Mouse (Mus musculus): Measurements from ENCODE around the gene Ift22. TPM values are rescaled to one million over a fixed set of nuclear protein-coding genes. Genes with fewer than 3 reads are reported as not detected.
A peak's percentile ranks its signal among the peaks of the same experiment; 100 is the strongest.

Gene Ift22
- polyA plus RNA-seq, 1 experiment from 2014 or later, result 60.4 TPM

- ATAC-seq (ENCODE audit: low FRiP score, low read depth), result no peak
- 93% methylated on average over 8 of the region's 8 CpGs for WGBS
- Histone ChIP-seq H3K4me1 (peaks cover 6% of the 10 kb centered on the region), H3K27me3 (no peaks in the 10 kb centered on the region), H3K4me2 (replicated peaks) (no peak overlapping the region), H3K27ac (no peak overlapping the region), H3K36me3 (peaks cover 13% of the 10 kb centered on the region), H3K9ac (no peak overlapping the region), H3K9me3 (no peaks in the 10 kb centered on the region), H3K4me3 (no peak overlapping the region)
These were observed 9.8 kb downstream of the Ift22 start for GRCm38 (mm10) chr5:136917613-136918242.

GRCm38 (mm10) chr5:136918655-136919472, 10.9 kb downstream of the Ift22 start:
- Histone ChIP-seq H3K9me3 (no peaks in the 10 kb centered on the region), H3K4me2 (replicated peaks) (peak overlapping the region; percentile 76), H3K4me3 (peak overlapping the region; percentile 60), H3K27ac (0 out of 2 replicates have a peak overlapping the region, but pooled peaks have one; percentile 2), H3K36me3 (peaks cover 2% of the 10 kb centered on the region; the same call in 1 of the 2 replicates), H3K4me1 (peaks cover 6% of the 10 kb centered on the region), H3K27me3 (no peaks in the 10 kb centered on the region), H3K9ac (peak overlapping the region; percentile 74)
- WGBS, result 2% methylated on average over 38 of the region's 38 CpGs
- ATAC-seq (ENCODE audit: low FRiP score, low read depth), result peak; percentile 89

GRCm38 (mm10) chr5:136919546-136920301, 11.8 kb downstream of the Ift22 start:
- peak overlapping the region; percentile 74 for H3K9ac ChIP-seq
- no peaks in the 10 kb centered on the region for H3K36me3 ChIP-seq
- H3K27ac ChIP-seq, result no peak overlapping the region
- no peak for ATAC-seq (ENCODE audit: low FRiP score, low read depth)
- peaks cover 6% of the 10 kb centered on the region for H3K4me1 ChIP-seq
- H3K9me3 ChIP-seq, result no peaks in the 10 kb centered on the region
- H3K27me3 ChIP-seq, result no peaks in the 10 kb centered on the region
- peak overlapping the region; percentile 60 for H3K4me3 ChIP-seq
- 21% methylated on average over 18 of the region's 18 CpGs for WGBS
- H3K4me2 ChIP-seq (replicated peaks), result peak overlapping the region; percentile 76

GRCm38 (mm10) chr5:136922830-136923229, 14.9 kb downstream of the Ift22 start:
- peaks cover 6% of the 10 kb centered on the region for H3K4me1 ChIP-seq
- H3K4me3 ChIP-seq, result no peak overlapping the region
- no peaks in the 10 kb centered on the region for H3K27me3 ChIP-seq
- no peak overlapping the region for H3K4me2 ChIP-seq (replicated peaks)
- no peak overlapping the region for H3K9ac ChIP-seq
- ATAC-seq (ENCODE audit: low FRiP score, low read depth), result no peak
- H3K36me3 ChIP-seq, result peaks cover 15% of the 10 kb centered on the region
- no peaks in the 10 kb centered on the region for H3K9me3 ChIP-seq
- H3K27ac ChIP-seq, result no peak overlapping the region
- 87% methylated on average over 9 of the region's 9 CpGs for WGBS

- no peak for ATAC-seq (ENCODE audit: low FRiP score, low read depth)
- no peaks in the 10 kb centered on the region for H3K9me3 ChIP-seq
- H3K36me3 ChIP-seq, result peaks cover 15% of the 10 kb centered on the region
- no peaks in the 10 kb centered on the region for H3K27me3 ChIP-seq
- H3K4me3 ChIP-seq, result no peak overlapping the region
- no peak overlapping the region for H3K9ac ChIP-seq
- 63% methylated on average over 7 of the region's 7 CpGs for WGBS
- no peak overlapping the region for H3K27ac ChIP-seq
- peaks cover 6% of the 10 kb centered on the region for H3K4me1 ChIP-seq
- no peak overlapping the region for H3K4me2 ChIP-seq (replicated peaks)
These were observed 16.0 kb downstream of the Ift22 start for GRCm38 (mm10) chr5:136923751-136924478.

- 20% methylated on average over 4 of the region's 4 CpGs for WGBS
- ATAC-seq (ENCODE audit: low FRiP score, low read depth), result peak; percentile 69
- no peaks in the 10 kb centered on the region for H3K27me3 ChIP-seq
- H3K4me2 ChIP-seq (replicated peaks), result no peak overlapping the region
- H3K4me3 ChIP-seq, result no peak overlapping the region
- peaks cover 18% of the 10 kb centered on the region for H3K36me3 ChIP-seq
- H3K27ac ChIP-seq, result no peak overlapping the region
- H3K9ac ChIP-seq, result peak overlapping the region; percentile 39
- no peaks in the 10 kb centered on the region for H3K9me3 ChIP-seq
- peaks cover 4% of the 10 kb centered on the region; the same call in 1 of the 2 replicates for H3K4me1 ChIP-seq
These were observed 21.1 kb downstream of the Ift22 start for GRCm38 (mm10) chr5:136929073-136929472.

- no peak for ATAC-seq (ENCODE audit: low FRiP score, low read depth)
- H3K4me1 ChIP-seq, result peaks cover 4% of the 10 kb centered on the region; the same call in 1 of the 2 replicates
- no peaks in the 10 kb centered on the region for H3K27me3 ChIP-seq
- WGBS, result 85% methylated on average over 14 of the region's 14 CpGs
- no peak overlapping the region for H3K4me2 ChIP-seq (replicated peaks)
- H3K36me3 ChIP-seq, result peaks cover 4% of the 10 kb centered on the region
- no peak overlapping the region for H3K4me3 ChIP-seq
- H3K9ac ChIP-seq, result no peak overlapping the region
- no peak overlapping the region for H3K27ac ChIP-seq
- no peaks in the 10 kb centered on the region for H3K9me3 ChIP-seq
These were observed 23.9 kb downstream of the Ift22 start for GRCm38 (mm10) chr5:136931896-136932295.

- H3K9ac ChIP-seq, result no peak overlapping the region
- WGBS, result 80% methylated on average over 5 of the region's 5 CpGs
- H3K36me3 ChIP-seq, result peaks cover 3% of the 10 kb centered on the region; the same call in 1 of the 2 replicates
- no peak overlapping the region for H3K4me2 ChIP-seq (replicated peaks)
- no peak for ATAC-seq (ENCODE audit: low FRiP score, low read depth)
- no peak overlapping the region for H3K4me3 ChIP-seq
- peaks cover 4% of the 10 kb centered on the region; the same call in 1 of the 2 replicates for H3K4me1 ChIP-seq
- no peak overlapping the region for H3K27ac ChIP-seq
- no peaks in the 10 kb centered on the region for H3K27me3 ChIP-seq
- H3K9me3 ChIP-seq, result no peaks in the 10 kb centered on the region
These were observed 25.0 kb downstream of the Ift22 start for GRCm38 (mm10) chr5:136932956-136933355.

- H3K4me1 ChIP-seq, result peaks cover 4% of the 10 kb centered on the region; the same call in 1 of the 2 replicates
- peaks cover 3% of the 10 kb centered on the region; the same call in 1 of the 2 replicates for H3K36me3 ChIP-seq
- ATAC-seq (ENCODE audit: low FRiP score, low read depth), result no peak
- WGBS, result 89% methylated on average over 6 of the region's 6 CpGs
- no peak overlapping the region for H3K4me3 ChIP-seq
- no peaks in the 10 kb centered on the region for H3K9me3 ChIP-seq
- no peaks in the 10 kb centered on the region for H3K27me3 ChIP-seq
- H3K4me2 ChIP-seq (replicated peaks), result no peak overlapping the region
- no peak overlapping the region for H3K9ac ChIP-seq
- no peak overlapping the region for H3K27ac ChIP-seq
These were observed 26.0 kb downstream of the Ift22 start for GRCm38 (mm10) chr5:136933930-136934329.

- no peak for ATAC-seq (ENCODE audit: low FRiP score, low read depth)
- H3K9me3 ChIP-seq, result no peaks in the 10 kb centered on the region
- H3K9ac ChIP-seq, result no peak overlapping the region
- H3K27me3 ChIP-seq, result no peaks in the 10 kb centered on the region
- H3K4me1 ChIP-seq, result no peaks in the 10 kb centered on the region
- 56% methylated on average over 7 of the region's 7 CpGs for WGBS
- no peak overlapping the region for H3K27ac ChIP-seq
- no peaks in the 10 kb centered on the region; the same call in 1 of the 2 replicates for H3K36me3 ChIP-seq
- no peak overlapping the region for H3K4me3 ChIP-seq
- no peak overlapping the region for H3K4me2 ChIP-seq (replicated peaks)
These were observed 28.1 kb downstream of the Ift22 start for GRCm38 (mm10) chr5:136935905-136936695.

GRCm38 (mm10) chr5:136936750-136937149, 28.8 kb downstream of the Ift22 start:
- no peaks in the 10 kb centered on the region for H3K27me3 ChIP-seq
- no peak overlapping the region for H3K4me2 ChIP-seq (replicated peaks)
- no peak overlapping the region for H3K9ac ChIP-seq
- no peaks in the 10 kb centered on the region; the same call in 1 of the 2 replicates for H3K36me3 ChIP-seq
- no peak overlapping the region for H3K4me3 ChIP-seq
- H3K4me1 ChIP-seq, result no peaks in the 10 kb centered on the region
- no peaks in the 10 kb centered on the region for H3K9me3 ChIP-seq
- ATAC-seq (ENCODE audit: low FRiP score, low read depth), result no peak
- H3K27ac ChIP-seq, result no peak overlapping the region
- 84% methylated on average over 6 of the region's 6 CpGs for WGBS
